Mouse (Mus musculus): ENCODE results near the gene Relb. TPM values are rescaled to one million over a fixed set of nuclear protein-coding genes. Genes with fewer than 3 reads are reported as not detected.

The Relb gene
- total and polyA plus RNA-seq, 3 experiments, result 44.0 to 59.6 (median 58.1) TPM

- H3K4me1 ChIP-seq (ENCODE audit: control insufficient read depth in 1 of 2, insufficient read depth in 2 of 2), result peaks cover 2 to 3% of the 10 kb centered on the region in 2 experiments; a peak in 3 of 4 replicates
- H3K36me3 ChIP-seq (replicated peaks in 1 of 2; ENCODE audit: control insufficient read depth in 1 of 2, insufficient read depth in 1 of 2, low read length in 1 of 2), result no peaks in the 10 kb centered on the region
- dilution Hi-C loops (cut with MboI; ENCODE audit: extremely low pct_ligation_motif_present, extremely low pct_unique_long_range_greater_than_20kb, low sequenced_read_pairs) (no loop called here), in situ Hi-C loops (cut with MboI; ENCODE audit: low pct_ligation_motif_present, low pct_unique_long_range_greater_than_20kb, low sequenced_read_pairs) (no loop called here)
- TF ChIP-seq JUND (conservative IDR thresholded peaks at IDR 0.05; ENCODE audit: low read depth, low read length) (no peak), GABPA (IDR thresholded peaks at IDR 0.05; ENCODE audit: insufficient replicate concordance, low read depth, low read length) (no peak), NELFE (IDR thresholded peaks at IDR 0.05; ENCODE audit: low read depth, low read length) (no peak), MAFK (IDR thresholded peaks at IDR 0.05; ENCODE audit: insufficient replicate concordance, low read length) (no peak), BHLHE40 (IDR thresholded peaks at IDR 0.05; ENCODE audit: low read depth, low read length) (no peak), IRF4 (IDR thresholded peaks at IDR 0.05; ENCODE audit: low read depth, low read length) (no peak)
- no peak overlapping the region for H3K4me2 ChIP-seq (ENCODE audit: insufficient read depth, low read depth, poor library complexity, severe bottlenecking)
- DNase-seq (ENCODE audit: extremely low read depth), result no peak
- peaks cover 3% of the 10 kb centered on the region for H3K27me3 ChIP-seq (replicated peaks)
- H3K4me3 ChIP-seq (replicated peaks in 1 of 3; ENCODE audit: low read depth in 2 of 3, low read length in 2 of 3, poor library complexity in 1 of 3), result no peak overlapping the region
- H3K79me2 ChIP-seq (replicated peaks; ENCODE audit: control insufficient read depth, extremely low read depth, insufficient read depth, poor library complexity, severe bottlenecking), result no peaks in the 10 kb centered on the region
- H3K9ac ChIP-seq (ENCODE audit: insufficient read depth, low read depth), result no peak overlapping the region
- no peak overlapping the region for H3K27ac ChIP-seq (ENCODE audit: insufficient read depth, low read depth)
- no peaks in the 10 kb centered on the region for H3K9me3 ChIP-seq (replicated peaks; ENCODE audit: low read length)
These were observed 49.7 kb upstream of the Relb start for GRCm38 (mm10) chr7:19678901-19679300.

DNA sequence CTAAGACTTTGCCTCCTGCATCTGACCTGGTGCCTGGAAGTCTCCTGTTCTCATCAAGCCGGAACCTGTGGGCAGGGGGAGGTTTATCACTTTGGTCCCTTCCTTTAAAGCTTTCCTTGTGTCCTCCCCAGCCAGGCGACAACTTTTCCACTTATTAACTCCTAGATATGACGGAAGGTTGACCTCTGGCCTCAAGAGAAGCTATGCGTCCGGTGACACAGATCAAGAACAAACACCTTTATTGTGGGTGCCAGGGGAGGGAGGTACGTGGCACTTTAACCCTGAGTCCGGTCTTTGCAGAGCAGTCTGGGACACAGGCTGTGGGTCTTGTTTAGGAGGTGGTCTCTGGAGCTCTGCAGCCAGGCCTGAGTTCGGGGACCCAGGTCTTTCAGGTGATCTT lies 48.6 kb upstream of the Relb start, which contains the start of gene Apoc2:
Apoc2 (minus strand) TSS at position 70 of the 400 bp plus-strand sequence.
- DNase-seq (ENCODE audit: extremely low read depth), result no peak
- TF ChIP-seq NRF1 (IDR thresholded peaks at IDR 0.05; ENCODE audit: low read depth, low read length), result no peak
- TF ChIP-seq ETS1 (conservative IDR thresholded peaks at IDR 0.05; ENCODE audit: low read depth, low read length), result no peak
- TF ChIP-seq ZNF384 (IDR thresholded peaks at IDR 0.05; ENCODE audit: low read depth, low read length), result no peak
- TF ChIP-seq USF2 (conservative IDR thresholded peaks at IDR 0.05; ENCODE audit: low read depth, low read length), result no peak
- no peak for TF ChIP-seq PAX5 (IDR thresholded peaks at IDR 0.05; ENCODE audit: low read length)
- TF ChIP-seq ZKSCAN1 (IDR thresholded peaks at IDR 0.05; ENCODE audit: borderline replicate concordance, low read depth, low read length), result no peak
- TF ChIP-seq SIN3A (IDR thresholded peaks at IDR 0.05; ENCODE audit: low read length), result no peak
- no peak for TF ChIP-seq RAD21 (IDR thresholded peaks at IDR 0.05; ENCODE audit: low read depth, low read length)
- no peak for TF ChIP-seq CHD2 (IDR thresholded peaks at IDR 0.05; ENCODE audit: low read length)
- TF ChIP-seq ZC3H11A (IDR thresholded peaks at IDR 0.05; ENCODE audit: low read depth, low read length), result no peak
- TF ChIP-seq BHLHE40 (IDR thresholded peaks at IDR 0.05; ENCODE audit: low read depth, low read length), result no peak
- TF ChIP-seq ELF1 (IDR thresholded peaks at IDR 0.05; ENCODE audit: low read depth, low read length), result no peak
- TF ChIP-seq TBP (conservative IDR thresholded peaks at IDR 0.05; ENCODE audit: low read depth, low read length), result no peak
- TF ChIP-seq JUN (IDR thresholded peaks at IDR 0.05; ENCODE audit: insufficient read depth, low read depth, low read length), result no peak
- dilution Hi-C loops (cut with MboI; ENCODE audit: extremely low pct_ligation_motif_present, extremely low pct_unique_long_range_greater_than_20kb, low sequenced_read_pairs), result no loop called here

More for the DNA sequence above, 48.6 kb upstream of the Relb start, which contains the start of gene Apoc2:
- no peak within 1 kb of the TSS for H3K9ac ChIP-seq (ENCODE audit: insufficient read depth, low read depth)
- H3K36me3 ChIP-seq (replicated peaks in 1 of 2; ENCODE audit: control insufficient read depth in 1 of 2, insufficient read depth in 1 of 2, low read length in 1 of 2), result no peaks in the 10 kb centered on the region
- H3K4me3 ChIP-seq (replicated peaks in 1 of 3; ENCODE audit: low read depth in 2 of 3, low read length in 2 of 3, poor library complexity in 1 of 3), result no peak within 1 kb of the TSS
- no peak within 1 kb of the TSS for H3K4me2 ChIP-seq (ENCODE audit: insufficient read depth, low read depth, poor library complexity, severe bottlenecking)
- in situ Hi-C loops (cut with MboI; ENCODE audit: low pct_ligation_motif_present, low pct_unique_long_range_greater_than_20kb, low sequenced_read_pairs), result no loop called here
- no peaks in the 10 kb centered on the region for H3K9me3 ChIP-seq (replicated peaks; ENCODE audit: low read length)
- H3K4me1 ChIP-seq (ENCODE audit: control insufficient read depth in 1 of 2, insufficient read depth in 2 of 2), result peaks cover 0 to 2% of the 10 kb centered on the region in 2 experiments; a peak in 1 of 4 replicates
- H3K27me3 ChIP-seq (replicated peaks), result peaks cover 3% of the 10 kb centered on the region
- no peak within 1 kb of the TSS for H3K27ac ChIP-seq (ENCODE audit: insufficient read depth, low read depth)
- no peaks in the 10 kb centered on the region for H3K79me2 ChIP-seq (replicated peaks; ENCODE audit: control insufficient read depth, extremely low read depth, insufficient read depth, poor library complexity, severe bottlenecking)
